In genomic region chr17:5752716-5753585, GRCm38 (mm10) we compare ENCODE assay signal across 8 mouse cellular contexts.
DNase-seq lines count a peak whose midpoint lies in the region; ATAC-seq and TF ChIP-seq lines count a peak whose summit lies in the region.

No protein-coding gene starts in this region.

- H3K4me1 ChIP-seq in hindbrain, postnatal 0 days (ENCODE audit: insufficient read depth, low read length), result peaks cover 7% of the 10 kb centered on the region; the same call in 1 of the 2 replicates

- TF ChIP-seq CTCF in hindbrain, postnatal 0 days (IDR thresholded peaks at IDR 0.05; ENCODE audit: low read depth), result peak; percentile 95

- H3K9ac ChIP-seq in hindbrain, postnatal 0 days (replicated peaks; ENCODE audit: low read length), result 0 out of 2 replicates have a peak overlapping the region, but pooled peaks have one; percentile 40

- 0 out of 2 replicates have a peak overlapping the region, but pooled peaks have one; percentile 20 for H3K27ac ChIP-seq in hindbrain, postnatal 0 days

- WGBS in hindbrain, postnatal 0 days, result 10% methylated on average over 29 of the region's 29 CpGs

- DNase-seq in adrenal gland, adult 8-10 months, result peak; percentile 50
- peak; percentile 59 to 66 for DNase-seq in gastrocnemius, adult 8-10 months (ENCODE audit: low spot score in 2 of 2)
- DNase-seq in hindbrain, postnatal 0 days (ENCODE audit: low spot score), result peak; percentile 89
- DNase-seq in left cerebral cortex, adult 18-20 months (ENCODE audit: low spot score in 2 of 2), result peak; percentile 81 to 83
- peak; percentile 78 to 87 for DNase-seq in lung, postnatal 4 days
- peak; percentile 78 to 86 for DNase-seq in right cerebral cortex, adult 2 months (ENCODE audit: low spot score in 2 of 2)

- no peaks in the 10 kb centered on the region for H3K27me3 ChIP-seq in hindbrain, postnatal 0 days (ENCODE audit: insufficient read depth, low read length)

- no peaks in the 10 kb centered on the region for H3K36me3 ChIP-seq in hindbrain, postnatal 0 days (ENCODE audit: insufficient read depth, low read length)

- ATAC-seq in common myeloid progenitor, adult 5-6 weeks (replicated peaks; ENCODE audit: low read depth, poor library complexity, severe bottlenecking), result peak; percentile 59
- ATAC-seq in hindbrain, postnatal 0 days, result peak; percentile 83
- ATAC-seq in inflammation-experienced regulatory T-cells, adult 6 months, result no peak

- H3K4me2 ChIP-seq in hindbrain, postnatal 0 days (ENCODE audit: low read depth, low read length), result peak overlapping the region; percentile 66

- no peaks in the 10 kb centered on the region for H3K9me3 ChIP-seq in hindbrain, postnatal 0 days (ENCODE audit: low read length)

- peak overlapping the region; percentile 36 for H3K4me3 ChIP-seq in hindbrain, postnatal 0 days (ENCODE audit: low read length)
